Mouse (Mus musculus) spleen, adult 18-20 months (tissue): Measurements from ENCODE around the gene Ccdc182.

Experiments used
- DNase-seq, 2 experiments: peaks; one replicate each; pipeline ENCODE4 v3.0.0; 2022; ENCODE audit warnings: mixed read lengths in 2 of 2

The Ccdc182 gene

GRCm38 (mm10) chr11:88293631-88294393 is at the start of gene Ccdc182:
TSS of gene Ccdc182 (plus strand) at chr11:88294058.
- no peak for DNase-seq

DNA sequence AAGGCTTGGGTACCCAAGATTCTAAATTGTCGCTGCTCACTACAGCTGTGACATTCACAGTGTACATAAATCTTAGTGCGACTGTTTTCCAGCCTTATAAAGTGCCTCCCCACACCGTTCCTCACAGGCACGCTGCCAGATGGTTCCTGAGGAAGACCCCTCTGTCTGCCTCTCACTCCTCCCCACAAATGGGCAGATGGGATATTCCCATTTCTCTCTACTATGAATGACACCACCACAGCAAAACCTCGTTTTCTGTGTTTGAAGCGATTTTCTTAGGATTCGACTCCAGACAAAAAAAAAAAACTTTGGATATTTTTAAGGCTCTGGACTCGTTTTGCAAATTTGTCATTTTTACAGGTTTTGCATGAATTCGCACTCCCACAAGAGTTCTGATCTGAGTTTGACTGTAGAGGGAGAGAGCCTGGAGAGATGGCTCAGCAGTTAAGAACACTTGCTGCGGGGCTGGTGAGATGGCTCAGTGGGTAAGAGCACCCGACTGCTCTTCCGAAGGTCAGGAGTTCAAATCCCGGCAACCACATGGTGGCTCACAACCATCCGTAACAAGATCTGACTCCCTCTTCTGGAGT is 48.2 kb upstream of the Ccdc182 start:
- no peak for DNase-seq

GRCm38 (mm10) chr11:88248636-88249035 is 45.2 kb upstream of the Ccdc182 start:
- no peak for DNase-seq

DNA sequence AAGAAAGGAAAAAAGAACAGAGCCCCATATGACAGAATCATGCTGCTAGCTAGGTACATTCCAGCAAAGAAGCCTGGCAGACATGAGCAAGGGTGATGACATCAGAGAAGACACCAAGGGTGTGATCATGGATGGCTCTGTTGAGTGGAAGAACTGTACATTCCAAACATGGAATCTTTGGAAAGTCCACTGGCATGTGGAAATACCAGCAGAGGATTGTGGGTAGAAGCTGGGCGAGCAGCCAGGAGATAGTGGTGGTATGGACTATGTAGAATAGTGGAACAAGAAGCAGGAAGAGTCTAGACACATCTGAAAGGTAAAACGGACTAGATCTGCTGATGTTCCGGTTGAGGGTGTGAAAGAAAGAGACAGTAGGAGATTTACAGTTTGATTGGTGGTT is 43.3 kb upstream of the Ccdc182 start:
- DNase-seq, result no peak

- no peak for DNase-seq
These were observed 42.6 kb upstream of the Ccdc182 start for GRCm38 (mm10) chr11:88251295-88251694.

DNA sequence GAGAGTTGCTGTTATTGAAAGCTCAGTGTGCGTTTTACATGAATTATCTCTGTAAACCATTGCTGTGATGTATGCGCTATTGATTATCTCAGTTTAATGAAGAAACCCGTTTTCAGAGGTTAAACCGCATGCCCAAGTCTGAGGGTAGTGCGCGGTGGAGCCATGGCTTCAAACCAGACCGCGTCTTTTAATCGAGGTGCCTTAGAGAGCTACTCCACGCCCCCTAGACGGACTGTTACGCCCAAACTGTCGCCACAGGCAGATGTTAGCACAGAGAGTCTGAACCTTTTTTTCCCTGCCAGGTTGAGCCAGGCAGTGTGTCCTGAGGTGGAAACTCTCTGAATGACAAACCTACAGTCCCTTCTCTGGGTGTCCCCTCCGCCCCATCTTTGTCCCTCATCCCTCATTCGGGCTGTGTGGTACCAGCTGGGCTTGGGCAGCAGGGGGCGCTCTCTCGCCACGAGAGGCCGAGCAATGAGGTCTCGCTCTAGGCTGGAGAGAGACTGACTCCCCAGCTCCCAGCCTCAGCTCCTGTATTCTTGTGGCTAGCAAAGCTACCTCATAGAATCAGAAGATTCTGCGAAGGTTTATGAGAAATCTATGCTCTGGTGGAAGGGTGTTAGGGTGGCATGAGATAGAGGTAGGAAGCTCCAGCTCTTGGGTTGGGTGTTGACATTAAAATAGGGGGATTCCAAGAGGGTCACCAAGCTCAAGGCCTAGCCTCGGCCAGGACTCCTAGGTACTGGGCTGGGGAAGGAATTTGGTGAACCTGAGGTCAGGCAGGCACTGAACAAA is 41.7 kb upstream of the Ccdc182 start:
- DNase-seq, result peak; percentile 63 to 84

DNA sequence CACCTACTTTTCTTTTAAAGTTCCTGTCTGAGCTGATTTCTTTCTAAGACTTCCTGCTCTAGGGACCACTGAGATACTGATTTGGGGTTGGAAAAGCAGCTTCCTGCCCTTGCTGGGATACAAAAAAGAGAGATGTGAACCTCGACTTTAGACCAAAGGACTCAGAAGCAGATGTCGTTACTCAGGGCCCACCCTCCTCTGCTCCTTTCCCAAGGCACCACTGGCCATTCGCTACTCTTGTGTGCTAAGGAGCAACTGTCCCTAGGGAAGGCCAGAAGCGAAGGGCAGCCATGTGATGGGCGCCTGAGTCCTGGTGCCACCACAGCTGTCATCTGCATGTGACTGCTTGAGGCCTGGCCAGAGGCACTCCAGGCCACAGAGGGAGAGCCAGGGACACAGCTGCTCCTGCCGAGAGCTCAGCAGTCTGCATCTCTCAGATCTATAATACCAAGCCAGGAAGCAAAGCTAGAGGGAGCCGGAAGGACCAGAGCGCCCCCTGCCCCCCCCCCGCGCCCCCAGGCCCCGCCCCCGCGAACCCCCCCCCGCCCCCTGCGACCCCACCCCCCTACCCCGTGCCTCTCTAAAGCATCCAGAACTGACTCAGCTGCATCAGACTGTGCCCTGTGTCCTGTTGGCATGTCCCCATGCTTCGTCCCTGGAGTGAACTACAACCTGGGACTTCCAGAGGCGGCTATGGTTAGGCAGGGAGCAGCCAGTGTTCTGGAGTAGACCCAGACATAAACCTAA is 40.9 kb upstream of the Ccdc182 start:
- no peak for DNase-seq

GRCm38 (mm10) chr11:88253514-88254167 is 40.2 kb upstream of the Ccdc182 start:
- DNase-seq, result no peak

DNA sequence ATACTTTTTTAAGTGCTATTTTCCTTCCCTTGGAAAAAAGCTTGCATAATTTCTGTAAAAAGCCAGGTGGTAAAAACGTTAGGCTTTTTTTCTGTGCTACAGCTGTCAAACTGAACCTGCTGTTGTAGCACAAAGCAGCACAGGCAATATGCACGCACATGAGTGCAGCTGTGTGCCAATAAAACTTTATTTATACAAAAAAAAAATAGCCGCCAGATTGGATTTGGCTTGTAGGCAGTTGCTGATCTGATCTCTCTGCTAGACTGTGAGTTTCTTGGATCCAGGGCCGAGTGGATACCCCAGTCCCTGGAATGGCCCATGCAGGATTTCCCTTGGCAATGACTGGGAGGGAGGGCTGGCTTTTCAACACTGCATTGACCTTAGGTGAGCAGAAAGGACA is 36.2 kb upstream of the Ccdc182 start:
- no peak for DNase-seq

DNA sequence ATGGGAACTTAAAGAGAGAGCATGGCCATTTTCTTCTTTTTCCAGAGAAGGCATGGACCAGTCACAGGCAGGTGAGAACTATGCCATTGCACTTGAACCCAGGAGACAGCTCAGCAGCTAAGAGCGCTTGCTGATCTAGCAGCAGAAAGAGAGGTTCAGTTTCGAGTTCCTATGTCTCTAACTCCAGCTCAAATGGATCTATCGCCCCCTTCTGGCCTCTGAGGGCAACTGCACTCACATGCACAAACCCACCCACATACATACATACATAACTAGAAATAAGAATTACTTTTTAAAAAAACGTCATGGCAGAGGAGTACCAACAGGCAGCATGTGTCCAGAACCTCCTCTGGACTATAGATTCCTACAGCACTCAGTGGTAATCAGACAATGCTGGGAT is 35.6 kb upstream of the Ccdc182 start:
- DNase-seq, result no peak

DNA sequence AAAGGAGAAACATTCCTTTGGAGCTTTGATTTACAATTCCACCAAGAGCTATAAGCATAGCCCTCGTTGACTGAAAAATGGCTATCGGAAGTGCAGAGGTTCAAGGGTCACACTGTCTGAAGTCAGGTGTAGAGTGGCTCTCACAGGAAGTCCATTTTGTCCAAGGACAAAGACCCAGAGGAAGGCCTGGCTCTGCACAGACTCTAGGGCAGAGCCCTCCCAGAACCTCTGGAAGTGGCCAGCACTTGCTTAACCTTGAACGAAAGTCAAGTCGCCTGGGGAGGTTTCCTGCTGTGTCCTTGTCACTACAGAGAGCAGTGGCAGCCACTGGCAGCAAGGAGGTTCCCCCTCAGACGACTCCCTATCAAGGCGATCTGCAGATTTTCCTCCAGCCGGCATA is 33.4 kb upstream of the Ccdc182 start:
- no peak for DNase-seq

GRCm38 (mm10) chr11:88264889-88265288 is 29.0 kb upstream of the Ccdc182 start:
- no peak for DNase-seq

- DNase-seq, result no peak
These were observed 27.5 kb upstream of the Ccdc182 start for GRCm38 (mm10) chr11:88266311-88266710.

DNA sequence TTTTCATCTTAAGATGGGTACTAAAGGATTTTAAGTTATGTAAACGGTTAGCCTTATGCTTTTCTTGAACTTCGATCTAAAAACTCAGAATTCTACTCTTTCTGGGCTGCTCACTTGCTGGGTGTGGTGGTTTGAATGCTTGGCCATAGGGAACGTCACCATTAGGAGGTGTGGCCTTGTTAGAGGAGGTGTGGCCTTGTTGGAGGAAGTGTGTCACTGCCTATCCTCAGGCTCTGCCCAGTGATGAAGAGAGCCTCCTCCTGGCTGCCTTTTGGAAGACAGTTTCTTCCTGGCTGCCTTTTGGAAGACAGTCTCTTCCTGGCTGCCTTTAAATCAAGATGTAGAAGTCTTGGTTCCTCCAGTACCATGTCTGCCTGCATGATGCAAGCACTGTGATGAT is 22.0 kb upstream of the Ccdc182 start:
- DNase-seq, result peak in 1 of 2 experiments; percentile 12

- no peak for DNase-seq
These were observed 19.6 kb upstream of the Ccdc182 start for GRCm38 (mm10) chr11:88274111-88274879.

DNA sequence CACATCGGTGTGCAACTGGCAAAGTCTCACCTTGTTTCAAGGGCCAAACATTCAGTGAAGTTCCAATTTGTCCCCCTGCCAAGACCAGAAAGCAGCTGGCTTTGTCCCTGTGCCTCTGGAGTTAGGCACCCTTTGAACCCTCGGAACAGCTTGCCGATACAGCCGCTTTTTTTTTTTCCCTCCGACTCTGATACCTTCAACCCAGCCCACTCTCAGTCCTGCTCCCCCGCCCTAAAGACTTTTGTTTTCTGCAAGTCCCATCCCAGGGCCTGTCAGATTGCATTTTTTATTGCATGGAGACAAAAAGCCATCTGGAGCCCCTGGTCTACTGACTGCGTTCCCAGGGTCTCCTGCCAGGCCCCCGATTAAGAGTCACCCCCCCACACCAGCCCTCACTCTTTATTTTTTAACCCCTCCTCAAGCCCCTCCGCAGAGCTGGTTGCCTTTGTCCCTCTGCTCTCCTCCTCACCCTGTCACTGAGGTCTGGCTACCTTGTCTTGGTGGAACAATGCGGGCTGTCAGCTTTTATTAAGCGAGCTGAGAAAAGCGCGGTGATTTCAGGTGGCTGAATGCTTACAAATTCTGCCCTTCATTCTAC is 18.9 kb upstream of the Ccdc182 start:
- no peak for DNase-seq

- no peak for DNase-seq
These were observed 17.9 kb upstream of the Ccdc182 start for GRCm38 (mm10) chr11:88275949-88276348.

DNA sequence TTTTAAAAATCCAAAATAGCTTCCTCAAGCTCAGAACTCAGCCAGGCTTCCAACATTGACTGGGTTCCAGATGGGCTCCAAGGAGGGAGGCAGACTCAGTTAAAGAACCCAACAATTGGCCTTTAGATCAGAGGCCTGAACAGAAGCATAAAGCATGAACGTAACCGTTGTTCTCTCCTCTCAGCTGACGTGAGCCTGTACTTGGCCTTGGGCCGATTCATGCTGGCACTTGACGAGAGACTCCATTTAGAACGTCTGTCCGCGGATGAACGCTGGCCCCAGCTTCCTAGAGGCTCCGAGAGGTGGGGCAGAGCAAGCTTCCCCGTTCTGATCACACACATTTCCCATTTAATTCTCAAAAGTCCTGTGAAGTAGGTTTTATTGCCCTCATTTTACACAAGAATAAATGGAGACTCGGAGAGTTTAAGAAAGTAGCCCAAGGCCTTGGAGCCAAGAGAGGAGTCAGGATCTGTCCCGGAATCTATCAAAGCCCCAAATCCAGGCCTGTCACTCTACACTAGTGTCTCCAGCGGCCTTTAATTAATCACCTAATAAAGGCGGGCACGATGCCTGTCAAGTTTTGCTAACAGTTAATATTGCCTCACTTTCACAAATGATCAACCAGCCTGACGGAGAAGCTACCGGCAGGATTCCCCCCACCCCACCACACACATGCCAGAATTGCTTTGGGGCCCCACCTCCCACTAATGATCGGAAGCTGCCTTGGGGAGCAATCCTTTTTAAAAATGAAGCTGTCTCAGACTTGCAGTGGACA is 17.1 kb upstream of the Ccdc182 start:
- no peak for DNase-seq

DNA sequence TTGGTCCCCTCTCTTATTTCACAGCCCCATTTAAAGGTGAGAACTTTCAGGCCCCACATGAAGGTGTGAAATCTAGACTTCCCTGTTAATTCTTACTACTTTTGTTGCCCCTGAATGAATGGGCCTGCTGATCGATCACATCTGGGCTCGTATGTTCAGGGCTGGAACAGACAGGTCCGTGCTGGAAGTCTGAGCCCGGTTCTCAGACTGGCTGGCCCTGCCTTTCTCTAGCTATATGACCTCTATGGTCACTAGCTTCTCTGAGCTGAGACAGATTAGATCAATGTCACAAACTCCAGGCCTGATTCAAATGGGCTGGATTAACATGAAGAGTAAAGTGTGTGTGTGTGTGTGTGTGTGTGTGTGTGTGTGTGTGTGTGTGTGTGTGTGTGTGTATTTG is 14.9 kb upstream of the Ccdc182 start:
- no peak for DNase-seq

- no peak for DNase-seq
These were observed 13.4 kb upstream of the Ccdc182 start for GRCm38 (mm10) chr11:88280426-88280836.
